ENCODE assay signal across 10 mouse cellular contexts in genomic region chr3:146072780-146073179, GRCm38 (mm10). TPM values are rescaled to one million over a fixed set of nuclear protein-coding genes. Genes with fewer than 3 reads are reported as not detected.
DNase-seq lines count a peak whose midpoint lies in the region; ATAC-seq and TF ChIP-seq lines count a peak whose summit lies in the region.
"Had no signal": no experiment of that assay in that cellular context is flagged by ENCODE, and none has a peak within 500 bp of the region (broad histone marks: within the 10 kb centered on the region; RNA-seq: fewer than 3 reads in every experiment).

No protein-coding gene starts in this region.

- no peak overlapping the region for H3K4me2 ChIP-seq in hindbrain, embryonic 14.5 days (replicated peaks)
- no peak overlapping the region for H3K4me2 ChIP-seq in hindbrain, embryonic 13.5 days
- H3K4me2 ChIP-seq: liver, embryonic 15.5 days had no signal

- no peak overlapping the region for H3K27ac ChIP-seq in hindbrain, embryonic 14.5 days
- H3K27ac ChIP-seq in hindbrain, embryonic 13.5 days: no peak overlapping the region
- no peak overlapping the region for H3K27ac ChIP-seq in cerebellum, adult 2 months (ENCODE audit: insufficient read depth, low read length)
- H3K27ac ChIP-seq: liver, embryonic 15.5 days had no signal

- peak; percentile 71 for DNase-seq in hindbrain, embryonic 14.5 days (ENCODE audit: low spot score)
- peak; percentile 40 for DNase-seq in thymus, postnatal 0 days (ENCODE audit: low spot score)
- DNase-seq in thymus, postnatal 36 days: no peak
- peak; percentile 28 for DNase-seq in embryo, embryonic 9.5 days (ENCODE audit: extremely low spot score)
- DNase-seq in retina, postnatal 7 days (ENCODE audit: low read depth, low spot score): peak; percentile 16
- DNase-seq in cerebellum, adult 11 months: no peak
- DNase-seq in cerebellum, adult 2 months: no peak

- no peaks in the 10 kb centered on the region for H3K36me3 ChIP-seq in hindbrain, embryonic 14.5 days (replicated peaks; ENCODE audit: control insufficient read depth, insufficient read depth)
- no peaks in the 10 kb centered on the region for H3K36me3 ChIP-seq in hindbrain, embryonic 13.5 days
- H3K36me3 ChIP-seq: liver, embryonic 15.5 days had no signal

- WGBS in hindbrain, embryonic 14.5 days: 75% methylated on average over 7 of the region's 7 CpGs
- 77% methylated on average over 7 of the region's 7 CpGs for WGBS in hindbrain, embryonic 13.5 days
- WGBS in cerebellum, adult 2 months: 80% methylated on average over 7 of the region's 7 CpGs

- H3K9ac ChIP-seq in hindbrain, embryonic 14.5 days: no peak overlapping the region
- no peak overlapping the region for H3K9ac ChIP-seq in hindbrain, embryonic 13.5 days
- H3K9ac ChIP-seq: liver, embryonic 15.5 days had no signal

- no peak overlapping the region for H3K4me3 ChIP-seq in hindbrain, embryonic 14.5 days (replicated peaks; ENCODE audit: low read length)
- no peak overlapping the region for H3K4me3 ChIP-seq in hindbrain, embryonic 13.5 days
- H3K4me3 ChIP-seq in cerebellum, adult 2 months (replicated peaks; ENCODE audit: insufficient read depth, low read depth, low read length): no peak overlapping the region
- H3K4me3 ChIP-seq: liver, embryonic 15.5 days had no signal

- no peaks in the 10 kb centered on the region for H3K4me1 ChIP-seq in hindbrain, embryonic 14.5 days (replicated peaks; ENCODE audit: control insufficient read depth, insufficient read depth, low read length)
- H3K4me1 ChIP-seq in hindbrain, embryonic 13.5 days (replicated peaks): no peaks in the 10 kb centered on the region
- H3K4me1 ChIP-seq in cerebellum, adult 2 months (ENCODE audit: control insufficient read depth, insufficient read depth, low read length): no peaks in the 10 kb centered on the region
- H3K4me1 ChIP-seq: liver, embryonic 15.5 days had no signal

- no peaks in the 10 kb centered on the region for H3K27me3 ChIP-seq in hindbrain, embryonic 14.5 days (ENCODE audit: control insufficient read depth, insufficient read depth, low read length)
- no peaks in the 10 kb centered on the region for H3K27me3 ChIP-seq in hindbrain, embryonic 13.5 days
- no peaks in the 10 kb centered on the region for H3K27me3 ChIP-seq in cerebellum, adult 2 months (ENCODE audit: control insufficient read depth, insufficient read depth, low read length)
- H3K27me3 ChIP-seq: liver, embryonic 15.5 days had no signal

- ATAC-seq in hindbrain, embryonic 14.5 days (ENCODE audit: low FRiP score): no peak
- ATAC-seq in hindbrain, embryonic 13.5 days (ENCODE audit: low FRiP score): no peak; the same call in 1 of the 2 replicates

- no peak for TF ChIP-seq CTCF in cerebellum, adult 2 months (IDR thresholded peaks at IDR 0.05; ENCODE audit: borderline replicate concordance, insufficient read depth, low read depth, low read length)

- no peak for TF ChIP-seq POLR2A in cerebellum, adult 2 months (IDR thresholded peaks at IDR 0.05; ENCODE audit: borderline replicate concordance, insufficient read depth, low read length)

- H3K9me3 ChIP-seq in hindbrain, embryonic 14.5 days (ENCODE audit: control insufficient read depth, low read length): no peaks in the 10 kb centered on the region
- H3K9me3 ChIP-seq in hindbrain, embryonic 13.5 days: no peaks in the 10 kb centered on the region
- H3K9me3 ChIP-seq: liver, embryonic 15.5 days had no signal

RNA-seq across cellular contexts. Expression of gene Wdr63, which starts 35.1 kb away (rescaled TPM):
- polyA plus RNA-seq in hindbrain, embryonic 14.5 days (2014; fragmentation: Nextera tagmentation; extraction: Ambion mirVana): 1.8 and 2.8 TPM in 2 replicates
- polyA plus RNA-seq in hindbrain, embryonic 13.5 days (2015; fragmentation: Nextera tagmentation; extraction: Ambion mirVana): 1.7 and 2.0 TPM in 2 replicates
- polyA plus RNA-seq in thymus, postnatal 0 days (2015; fragmentation: Nextera tagmentation; extraction: Ambion mirVana): 0.13 and 0.33 TPM in 2 replicates
- polyA plus RNA-seq in cerebellum, adult 2 months (2012; rRNA removed): 0.31 and 0.38 TPM in 2 replicates
- polyA plus RNA-seq: heart, embryonic 14.5 days; liver, embryonic 15.5 days had no signal

RNA-seq across cellular contexts. Expression of gene Mcoln3, which starts 44.5 kb away (rescaled TPM):
- 0.27 and 0.82 TPM in 2 replicates for polyA plus RNA-seq in hindbrain, embryonic 14.5 days (2014; fragmentation: Nextera tagmentation; extraction: Ambion mirVana)
- polyA plus RNA-seq in hindbrain, embryonic 13.5 days (2015; fragmentation: Nextera tagmentation; extraction: Ambion mirVana): 0.53 and 0.66 TPM in 2 replicates
- 5.5 and 6.6 TPM in 2 replicates for polyA plus RNA-seq in thymus, postnatal 0 days (2015; fragmentation: Nextera tagmentation; extraction: Ambion mirVana)
- polyA plus RNA-seq in cerebellum, adult 2 months (2012; rRNA removed): 0.07 and 0.40 TPM in 2 replicates

Comparison
In these comparisons a context has a peak if more than half of its experiments do, and no peak if none do; other contexts are left out.
1. DNase-seq: peak in hindbrain, embryonic 14.5 days (single experiment), thymus, postnatal 0 days (single experiment), embryo, embryonic 9.5 days (single experiment) and retina, postnatal 7 days (single experiment); none in thymus, postnatal 36 days (0 of 2), cerebellum, adult 11 months (single experiment) and cerebellum, adult 2 months (0 of 2).